Mouse (Mus musculus): ENCODE results near the gene Miga1.

DNA sequence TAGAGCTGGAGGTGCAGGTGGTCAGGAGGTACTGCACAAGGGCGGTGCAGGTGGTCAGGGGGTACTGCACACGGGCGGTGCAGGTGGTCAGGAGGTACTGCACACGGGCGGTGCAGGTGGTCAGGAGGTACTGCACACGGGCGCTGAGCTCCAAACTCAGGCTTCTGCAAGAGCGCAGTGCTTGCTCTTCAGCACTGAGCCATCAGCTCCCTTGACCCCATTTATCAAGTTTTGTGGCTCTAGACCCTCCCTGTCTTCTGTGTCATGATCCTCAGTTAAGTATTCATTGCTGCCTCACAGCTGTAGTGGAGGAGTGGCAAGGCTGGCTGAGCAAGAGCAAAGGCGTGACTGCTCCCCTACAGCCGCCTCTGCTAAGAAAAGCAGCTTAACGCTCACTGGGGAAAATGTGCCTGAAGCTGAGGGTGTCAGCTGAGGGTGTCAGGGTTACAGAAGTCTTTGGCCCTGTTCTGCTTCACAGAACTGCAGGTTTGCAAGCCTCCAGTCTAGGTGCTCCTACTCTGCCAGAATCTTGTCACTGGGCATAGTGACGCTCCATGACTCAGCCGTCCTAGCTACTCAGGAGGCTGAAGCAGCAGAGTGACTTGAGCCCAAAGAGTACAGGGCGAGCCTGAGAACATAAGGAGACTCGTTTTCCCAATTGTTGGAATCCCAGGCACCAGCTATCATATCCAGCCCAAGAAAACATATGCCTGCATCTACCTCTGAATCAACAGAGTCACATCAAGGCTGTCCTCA is 7.5 kb downstream of the Miga1 start:
- no peak for TF ChIP-seq EP300 (IDR thresholded peaks at IDR 0.05; ENCODE audit: insufficient read depth, low read depth, low read length)
- TF ChIP-seq CTCF (IDR thresholded peaks at IDR 0.05; ENCODE audit: low read depth, low read length), result no peak

All from ES-Bruce4 (cell line).